Mouse (Mus musculus) CH12F3 (cell line): ENCODE results near the gene B3glct.

ENCODE experiments used
- in situ Hi-C: fragments of 300-500 bp; cut with MboI; formaldehyde crosslinking; loops from 2 replicates; pipeline ENCODE4 v1.14.3; 2020; ENCODE audit warnings: low sequenced_read_pairs

Gene B3glct

DNA sequence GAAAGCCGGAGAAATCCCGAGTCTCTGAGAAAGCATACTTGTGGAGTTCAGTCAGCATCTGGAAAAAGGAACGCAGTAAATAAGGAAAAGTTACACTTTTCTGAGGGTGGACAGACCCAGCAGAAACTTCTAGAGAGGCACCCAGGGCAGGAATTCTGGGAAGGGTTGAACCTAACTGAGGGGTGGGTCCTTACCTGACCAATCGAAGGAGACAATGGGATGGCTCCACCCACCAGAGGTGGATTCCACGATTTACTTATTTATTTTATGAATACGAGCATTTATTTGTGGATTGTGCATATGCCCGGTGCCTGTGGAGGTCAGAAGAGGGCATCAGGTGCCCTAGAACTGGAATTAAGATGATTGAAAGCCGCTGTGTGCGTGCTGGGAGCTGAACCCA, 64.3 kb downstream of the B3glct start:
- in situ Hi-C loops: no loop called here

DNA sequence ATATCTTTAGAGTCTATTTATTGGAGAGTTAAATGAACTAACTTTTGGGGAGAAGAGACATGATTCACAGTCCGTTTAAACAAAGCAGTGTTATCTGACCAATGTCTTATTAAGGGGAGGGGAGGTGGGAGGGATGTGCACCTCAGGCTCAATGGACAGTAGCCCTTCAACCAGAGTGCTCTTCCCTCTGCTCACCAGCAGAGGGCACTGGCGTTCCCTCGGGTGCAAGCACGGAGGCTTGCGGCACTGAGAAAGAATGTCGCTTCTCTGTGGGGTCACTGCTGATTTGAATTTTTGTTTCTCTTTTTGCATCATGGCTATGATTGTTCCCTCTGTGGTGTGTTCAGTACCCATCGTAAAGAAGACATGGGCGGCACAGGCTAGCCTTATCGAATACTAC, 67.0 kb downstream of the B3glct start:
- in situ Hi-C loops: no loop called here

DNA sequence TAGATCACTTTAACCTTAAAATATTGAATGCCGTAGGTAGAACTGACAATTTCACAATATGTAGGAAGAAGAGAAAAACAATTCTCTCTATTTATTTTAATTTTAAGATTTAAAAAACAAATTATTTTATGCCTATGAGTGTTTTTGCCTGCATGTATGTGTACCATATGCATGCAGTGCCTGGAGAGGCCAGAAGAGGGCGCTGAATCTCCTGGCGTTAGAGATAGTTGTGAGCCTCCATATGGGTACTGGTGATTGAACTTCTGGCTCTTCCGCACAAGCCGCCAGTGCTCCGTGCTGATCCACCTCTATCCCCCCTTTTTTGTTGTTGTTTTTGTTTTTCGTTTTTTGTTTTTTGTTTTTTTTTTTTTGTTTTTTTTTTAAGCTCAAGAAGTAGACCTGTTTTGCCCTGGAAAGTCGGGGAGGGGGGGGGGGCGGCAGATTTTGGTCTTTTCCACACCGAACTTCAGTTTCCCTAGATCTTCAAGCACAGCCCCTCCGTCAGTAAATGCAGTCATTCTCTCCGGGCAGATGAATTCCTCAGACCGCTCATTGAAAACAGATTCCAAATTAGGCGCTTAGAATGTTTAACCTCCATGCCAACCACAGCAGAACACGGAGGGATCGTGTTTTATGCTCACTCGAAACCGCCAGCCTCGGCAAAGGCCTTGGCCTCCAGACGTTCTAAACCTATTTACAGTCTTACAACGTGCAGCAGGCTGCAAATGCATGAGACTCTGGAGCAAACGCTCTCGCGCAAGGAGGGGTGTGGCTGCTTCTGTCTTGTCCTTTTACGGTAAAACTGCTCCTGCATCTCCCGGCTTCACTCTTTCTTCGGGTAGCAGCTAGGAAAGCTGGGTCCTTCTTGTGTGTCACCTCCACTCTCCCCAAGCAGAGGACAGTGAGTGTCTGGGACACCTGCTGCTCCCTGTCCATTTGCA, 70.9 kb downstream of the B3glct start:
- in situ Hi-C loops: no loop called here

DNA sequence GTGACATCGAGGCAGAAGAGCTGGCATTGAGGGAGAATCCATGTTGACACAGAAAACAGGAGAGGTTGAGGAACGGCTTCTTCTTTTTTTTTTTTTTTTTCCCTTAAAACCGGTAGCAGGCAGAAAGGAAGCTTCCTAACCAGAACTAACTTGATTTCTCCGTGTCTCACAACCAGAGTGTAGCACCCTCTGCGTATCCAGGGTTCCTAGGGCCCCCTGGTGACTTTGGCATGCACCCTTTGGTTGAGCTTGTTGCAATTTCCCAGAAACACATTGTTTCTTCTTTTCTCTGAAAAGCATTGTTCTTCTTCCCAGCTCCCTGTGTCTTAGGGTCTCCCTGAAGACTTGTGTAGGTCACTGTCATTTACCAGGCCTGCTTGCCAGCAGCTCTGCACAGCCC, 73.8 kb downstream of the B3glct start:
- in situ Hi-C loops: no loop called here

DNA sequence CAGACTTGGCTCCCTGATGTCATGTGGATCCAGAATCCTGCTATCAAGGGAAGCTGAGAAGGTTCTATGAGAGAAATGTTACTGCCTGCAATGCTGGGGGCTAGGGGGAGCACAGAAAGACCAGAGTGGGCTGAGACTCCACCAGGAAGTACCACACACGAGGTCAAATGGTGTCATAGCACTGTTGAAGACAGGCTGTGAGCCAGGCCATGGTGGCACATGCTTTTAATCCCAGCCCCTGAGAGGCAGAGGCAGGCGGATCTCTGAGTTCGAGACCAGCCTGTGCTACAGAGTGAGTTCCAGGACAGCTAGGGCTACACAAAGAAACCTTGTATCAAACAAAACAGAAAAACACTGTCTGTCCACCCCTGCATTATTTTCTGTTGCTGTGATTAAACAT, 75.0 kb downstream of the B3glct start:
- in situ Hi-C loops: no loop called here

DNA sequence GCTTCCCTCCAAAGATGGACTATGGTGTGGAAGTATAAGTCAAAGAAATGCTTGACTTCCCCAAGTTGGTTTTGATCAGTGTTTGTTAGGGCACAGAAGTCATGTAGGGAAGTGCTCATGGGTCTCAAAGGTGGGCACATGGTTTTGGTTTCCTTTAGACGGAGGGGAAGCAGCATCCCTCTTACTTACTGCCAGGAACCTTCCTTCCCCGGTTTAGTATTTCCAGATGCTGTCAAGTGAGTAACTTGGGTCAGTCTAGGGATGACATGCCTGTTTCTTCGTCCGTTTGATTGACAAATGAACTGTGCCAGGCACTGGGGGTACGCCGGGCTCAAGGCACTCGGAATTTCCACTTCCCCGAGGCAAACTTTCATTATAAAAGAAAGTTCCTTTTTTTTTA, 89.1 kb downstream of the B3glct start:
- in situ Hi-C loops: no loop called here

DNA sequence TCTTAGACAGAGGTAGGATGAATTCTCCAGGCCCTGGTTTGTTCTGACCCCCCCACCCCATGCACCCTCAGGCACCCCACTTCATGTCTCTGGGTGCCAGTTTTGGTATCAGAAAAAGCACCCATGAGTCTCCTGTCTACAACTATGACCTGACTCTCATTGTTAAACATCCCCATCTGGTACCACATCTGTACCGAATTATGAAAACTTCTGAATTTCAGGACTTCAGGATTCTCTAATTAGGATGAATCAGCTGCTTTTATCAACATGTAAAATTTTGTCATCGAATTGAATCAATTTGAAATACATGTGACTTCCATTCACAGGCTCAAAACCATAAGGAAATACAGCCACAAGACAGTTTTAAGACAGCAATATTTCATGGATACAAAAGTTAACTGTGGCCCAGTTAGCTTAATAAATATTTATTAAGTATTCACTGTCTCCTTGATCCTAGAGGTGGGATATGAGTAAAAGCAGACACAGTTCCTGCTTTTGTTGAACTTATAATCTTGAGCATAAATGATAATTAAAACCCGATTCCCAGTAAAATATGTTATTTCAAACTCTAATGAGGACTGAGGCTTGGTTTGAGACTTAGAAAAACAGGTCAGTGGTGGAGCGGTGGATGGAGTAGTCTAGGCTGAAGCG, 89.7 kb downstream of the B3glct start:
- in situ Hi-C loops: no loop called here

DNA sequence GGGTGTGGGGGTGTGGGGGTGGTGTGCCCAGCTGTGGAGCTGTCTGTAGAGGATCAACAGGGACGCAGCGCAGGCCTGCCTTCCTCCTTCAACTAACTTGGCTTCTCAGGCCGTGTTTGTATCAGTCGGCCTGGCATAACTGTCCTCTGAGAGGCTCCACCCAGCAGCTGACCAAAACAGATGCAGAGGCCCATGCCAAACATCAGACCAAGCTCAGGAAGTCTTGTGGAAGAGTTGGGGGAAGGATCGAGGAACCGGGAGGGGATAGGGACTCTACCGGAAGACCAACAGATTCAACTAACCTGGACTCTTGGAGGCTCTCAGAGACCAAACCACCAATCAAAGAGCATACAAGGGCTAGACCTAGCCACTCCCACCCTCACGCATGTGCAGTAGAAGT, 91.6 kb downstream of the B3glct start:
- in situ Hi-C loops: no loop called here

DNA sequence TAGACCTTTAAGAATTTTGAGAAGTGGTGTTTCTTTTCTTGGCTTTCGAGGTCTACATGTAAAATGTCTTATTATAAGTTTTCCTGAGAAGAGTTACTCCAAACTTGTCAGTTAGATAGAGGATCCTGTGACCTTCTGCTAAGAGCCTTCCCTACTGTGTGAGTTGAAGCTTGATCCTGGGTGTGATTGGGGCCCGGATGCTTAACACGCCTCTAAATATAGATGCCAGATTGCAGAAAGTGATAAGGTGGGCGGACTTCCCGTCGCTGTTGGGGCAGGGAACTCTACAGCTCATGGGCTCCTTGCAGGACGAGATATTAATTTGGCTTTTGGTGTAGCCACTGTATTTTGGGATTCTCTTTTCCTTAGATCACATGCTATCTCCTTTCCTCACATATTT, 98.0 kb downstream of the B3glct start:
- in situ Hi-C loops: no loop called here

DNA sequence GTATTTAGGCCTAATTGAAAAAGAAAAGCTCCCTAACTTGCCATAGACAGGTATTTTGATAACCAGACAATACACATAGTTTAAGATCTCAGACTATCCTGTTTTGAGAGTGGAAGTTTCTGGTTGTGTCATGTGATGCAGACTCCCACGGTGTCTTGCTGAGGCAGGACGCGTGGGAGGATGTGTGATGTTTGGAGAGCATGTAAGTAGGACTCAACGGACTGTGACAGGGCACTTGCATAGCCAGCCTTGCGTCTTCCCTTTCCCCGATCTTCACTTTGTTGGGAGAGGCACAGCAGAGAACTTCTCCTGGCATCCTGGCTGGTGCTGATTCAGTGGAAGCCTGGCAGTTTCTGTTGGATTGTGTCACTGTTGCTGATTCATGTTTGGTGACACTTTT, 101.7 kb downstream of the B3glct start:
- in situ Hi-C loops: no loop called here

DNA sequence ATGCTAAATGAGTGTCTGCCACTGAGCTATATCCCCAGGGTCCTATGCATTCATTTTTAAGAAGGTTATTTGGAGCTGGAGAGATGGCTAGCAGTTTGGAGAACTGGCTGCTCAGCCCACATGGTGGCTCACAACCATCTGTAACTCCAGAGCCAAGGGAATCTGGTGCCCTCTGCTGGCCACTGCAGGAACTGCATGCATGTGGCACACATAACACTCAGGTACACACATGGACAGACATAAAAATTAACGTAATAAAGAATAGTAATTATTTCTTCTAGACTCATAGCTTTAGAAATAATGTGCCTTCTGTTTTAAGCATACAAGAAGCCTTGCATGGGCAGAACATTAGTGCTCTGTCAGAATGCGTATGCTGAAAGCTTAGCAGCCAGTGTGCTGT, 102.4 kb downstream of the B3glct start:
- in situ Hi-C loops: no loop called here

DNA sequence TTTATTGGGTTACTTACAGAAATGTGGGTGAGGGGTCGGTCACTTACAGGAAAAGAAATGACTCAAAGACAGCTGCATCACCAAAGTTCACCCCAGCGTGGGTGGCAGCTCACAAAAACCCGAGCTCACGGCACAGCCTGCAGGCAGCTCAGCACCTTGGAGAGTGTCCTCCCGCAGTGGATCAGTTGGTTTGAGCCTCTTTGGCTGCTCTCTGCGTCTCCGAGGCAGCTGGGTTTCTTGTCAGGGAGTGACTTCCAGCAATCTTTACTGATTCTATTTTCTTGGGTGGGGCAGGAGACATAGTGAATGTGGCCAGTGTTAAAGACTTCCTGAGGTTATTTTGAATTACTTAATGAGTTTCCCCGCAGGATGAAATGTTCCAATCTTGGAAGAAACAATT, 112.1 kb downstream of the B3glct start:
- in situ Hi-C loops: no loop called here

DNA sequence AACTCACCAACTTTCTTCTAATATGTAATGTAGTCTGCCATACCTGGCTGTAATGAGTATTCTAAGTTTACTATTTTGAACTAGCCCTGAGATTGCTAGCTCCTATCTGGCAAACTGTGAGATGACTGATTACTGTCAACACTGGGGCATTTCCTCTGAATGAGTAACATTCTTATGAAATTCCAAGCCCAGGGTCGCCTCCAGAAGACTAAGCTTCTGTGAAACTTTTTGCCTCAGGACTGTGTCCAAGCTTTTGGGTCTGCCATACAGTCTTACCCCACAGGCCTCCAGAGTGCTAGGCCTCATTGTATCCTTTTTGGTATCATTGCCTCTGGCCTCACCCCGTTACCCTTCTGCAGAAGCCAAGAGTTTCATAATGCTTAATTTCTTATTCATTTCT, 132.0 kb downstream of the B3glct start:
- in situ Hi-C loops: no loop called here

DNA sequence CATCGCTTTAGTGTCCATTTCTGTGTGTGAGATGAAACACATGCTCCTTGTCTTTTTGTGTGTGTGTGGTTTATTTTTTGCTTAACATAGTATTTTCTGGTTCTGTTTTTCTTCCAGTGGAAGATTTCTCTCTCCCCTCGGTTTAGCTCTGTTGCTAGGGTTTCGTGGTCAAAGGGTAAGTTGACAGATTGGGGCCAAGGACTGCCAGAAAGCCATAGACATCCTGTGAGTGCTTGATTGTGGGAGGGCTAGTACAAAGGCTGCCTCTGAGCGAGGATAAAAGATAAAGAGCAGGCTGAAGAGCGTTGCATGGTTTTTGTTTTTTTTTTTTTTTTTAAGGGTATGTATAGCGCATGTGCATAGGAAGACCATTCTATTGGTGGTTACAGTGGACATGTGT, 133.8 kb downstream of the B3glct start:
- in situ Hi-C loops: no loop called here
